Mouse (Mus musculus): ENCODE results near the gene Lpar5.

Gene Lpar5

DNA sequence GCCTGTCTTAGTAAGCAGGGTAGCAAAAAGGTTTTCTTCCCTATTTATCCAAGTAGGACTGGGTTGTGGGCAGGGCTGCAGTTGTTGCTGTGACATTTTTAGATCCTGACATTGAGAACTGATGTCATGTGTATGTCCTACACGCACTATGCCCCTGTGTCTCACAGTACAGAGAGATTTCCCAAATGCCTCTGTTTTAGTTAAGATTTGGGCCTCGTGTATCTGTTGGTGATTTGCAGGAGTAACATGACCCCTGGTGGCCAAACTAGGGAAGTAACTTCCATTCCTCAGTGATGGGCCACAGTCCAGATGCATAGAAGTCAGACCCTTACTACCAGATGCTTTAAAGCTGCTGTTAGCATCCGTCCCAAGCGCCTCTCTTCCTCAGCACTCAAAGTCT lies 16.7 kb downstream of the Lpar5 start:
- DNase-seq (ENCODE audit: low read depth, low spot score) = peak; percentile 76

DNA sequence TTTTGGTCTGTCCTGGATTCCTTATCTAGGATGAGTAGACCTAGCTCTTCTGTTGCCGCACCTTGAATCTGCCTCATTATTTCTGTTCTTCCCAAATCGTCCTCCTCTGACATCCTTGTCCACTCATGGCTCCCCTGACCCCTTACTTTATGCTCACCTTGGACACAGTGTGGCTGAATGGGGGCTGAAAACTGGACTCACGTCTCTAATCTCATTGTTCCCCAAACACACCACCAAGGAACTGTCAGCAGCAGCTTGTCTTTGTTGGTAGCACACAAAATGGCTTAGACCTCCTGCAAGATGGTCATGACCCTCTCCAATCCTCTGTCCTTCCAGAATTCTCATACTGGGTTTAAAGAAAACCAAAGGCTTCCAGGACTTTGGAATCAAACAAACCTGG lies 20.2 kb downstream of the Lpar5 start:
- no peak for DNase-seq (ENCODE audit: low read depth, low spot score)

DNA sequence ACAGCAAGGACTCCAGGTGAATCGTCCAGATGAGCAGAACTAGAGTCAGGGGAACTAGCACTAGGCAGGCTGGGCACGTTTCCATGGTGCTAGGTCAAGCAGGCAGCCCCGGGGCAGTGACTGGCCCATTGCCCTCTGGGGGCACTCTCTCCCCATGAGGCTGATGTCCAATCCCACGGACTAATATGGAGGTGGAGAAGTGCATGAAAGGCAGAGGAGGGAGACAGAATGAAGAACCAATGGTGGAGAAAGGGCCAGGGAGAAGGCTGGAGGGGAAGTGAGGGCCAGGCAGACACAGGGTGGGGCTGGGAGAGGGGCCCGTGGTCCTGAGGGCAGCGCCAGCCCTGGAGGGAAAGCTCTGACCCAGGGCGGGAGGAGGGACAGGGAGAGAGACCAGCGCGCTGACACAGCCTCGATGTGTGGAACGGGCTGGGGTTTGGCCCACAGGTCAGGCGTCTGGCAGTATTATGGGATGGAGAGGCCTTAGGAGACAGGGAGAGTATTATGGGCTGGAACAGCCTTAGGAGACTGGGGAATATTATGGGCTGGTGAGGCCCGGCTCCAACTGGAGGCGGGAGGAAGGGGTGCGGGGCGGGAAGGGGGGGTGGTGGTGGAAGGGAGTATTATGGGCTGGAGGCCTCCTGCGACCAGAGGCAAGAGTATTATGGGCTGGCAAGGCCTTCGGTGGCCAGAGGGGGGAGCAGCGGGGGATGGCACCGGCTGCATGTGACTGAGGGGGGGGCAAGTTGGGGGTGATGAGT lies 21.0 kb downstream of the Lpar5 start:
- no peak for DNase-seq (ENCODE audit: low read depth, low spot score)

DNA sequence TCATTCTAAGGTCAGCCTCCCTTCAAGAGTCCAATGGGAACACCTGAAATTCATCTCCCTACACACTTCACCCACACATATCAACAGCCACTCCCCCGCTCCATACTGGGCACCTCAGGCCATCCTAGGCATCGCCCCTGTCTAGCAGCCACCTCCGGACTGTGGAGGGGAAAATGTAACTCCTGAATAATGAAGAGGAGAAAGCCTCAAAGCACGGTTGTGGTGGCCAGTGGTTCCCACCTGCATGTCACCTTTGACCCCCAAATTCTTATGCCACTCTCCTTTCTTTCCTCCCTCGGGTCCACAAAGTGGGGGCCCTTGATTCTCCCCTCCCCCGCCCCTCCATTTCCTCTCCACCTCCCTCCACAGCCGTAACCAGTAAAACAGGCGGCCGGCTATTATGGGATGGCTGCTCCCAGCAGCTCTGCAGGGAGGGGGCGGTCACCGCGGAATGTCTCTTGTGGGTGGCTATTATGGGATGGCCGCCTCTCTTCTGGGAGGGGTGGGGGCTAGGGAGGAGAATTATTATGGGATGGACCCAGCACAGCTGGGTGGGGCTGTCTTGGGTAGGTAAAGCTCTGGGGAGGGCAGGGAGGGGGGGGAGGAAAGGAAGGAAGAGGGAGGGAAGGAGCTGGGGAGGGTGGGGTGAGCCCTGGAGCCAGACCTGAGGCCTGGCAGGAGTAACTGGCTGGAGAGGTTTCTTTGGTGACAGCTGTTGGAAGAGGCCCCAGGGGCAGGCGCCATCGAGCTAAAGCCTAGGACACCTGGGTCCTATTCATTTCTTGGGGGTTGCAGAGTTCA lies 22.0 kb downstream of the Lpar5 start:
- DNase-seq (ENCODE audit: low read depth, low spot score) = peak; percentile 55

DNA sequence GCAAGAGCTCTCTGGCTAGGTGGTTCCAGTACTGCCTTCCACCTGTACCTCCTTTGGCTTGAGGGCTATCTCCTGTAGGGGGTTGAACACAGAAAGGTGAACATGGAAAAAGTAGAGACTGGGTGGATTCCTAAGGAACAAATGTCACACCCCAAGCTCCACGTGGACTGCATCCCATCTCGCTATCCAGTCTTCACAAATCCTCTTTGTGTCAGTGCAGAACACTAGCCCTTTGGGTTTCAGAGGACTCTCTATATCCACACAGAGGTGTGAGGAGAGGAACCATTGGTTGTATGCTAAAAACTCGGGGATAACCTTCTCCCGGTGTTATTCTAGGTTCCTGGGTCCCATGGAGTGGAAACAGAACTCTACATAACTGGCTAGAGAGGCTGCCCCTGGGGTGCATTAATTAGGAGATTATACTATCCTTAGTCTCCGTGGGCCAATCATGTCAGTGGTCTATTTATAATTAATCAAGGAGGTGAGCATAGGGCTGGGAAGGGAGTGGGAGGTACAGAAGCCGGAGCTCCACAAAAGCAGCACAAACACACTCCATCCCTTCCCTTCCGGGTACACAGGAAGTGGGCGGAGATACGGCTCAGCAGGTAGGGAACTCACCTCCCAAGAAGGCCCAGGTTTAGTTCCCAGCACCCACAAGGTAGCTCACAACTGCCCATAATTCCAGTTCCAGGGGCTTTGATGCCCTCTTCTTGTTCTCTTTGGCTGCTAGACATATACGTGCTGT lies 22.8 kb downstream of the Lpar5 start:
- DNase-seq (ENCODE audit: low read depth, low spot score) = no peak

DNA sequence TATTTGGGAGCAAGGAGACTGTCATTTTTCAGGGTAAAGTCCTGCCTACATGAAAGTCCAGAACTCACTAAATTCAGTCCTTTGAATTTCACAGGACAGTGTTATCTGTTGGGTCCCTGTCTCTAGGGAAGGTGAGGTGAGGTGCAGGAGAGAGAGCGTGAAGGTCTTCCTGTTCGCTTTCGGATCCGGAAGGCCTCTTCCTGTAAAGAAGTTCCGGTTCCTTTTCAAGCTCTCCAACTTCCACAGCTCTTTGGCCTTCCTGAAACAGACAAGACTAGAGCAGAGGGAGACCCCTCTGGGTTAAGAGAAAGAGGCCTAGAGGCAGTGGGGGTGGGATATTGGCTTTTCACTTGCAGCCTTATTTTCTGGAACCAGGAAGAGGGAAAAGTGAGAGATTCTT lies 24.7 kb downstream of the Lpar5 start:
- no peak for DNase-seq (ENCODE audit: low read depth, low spot score)

DNA sequence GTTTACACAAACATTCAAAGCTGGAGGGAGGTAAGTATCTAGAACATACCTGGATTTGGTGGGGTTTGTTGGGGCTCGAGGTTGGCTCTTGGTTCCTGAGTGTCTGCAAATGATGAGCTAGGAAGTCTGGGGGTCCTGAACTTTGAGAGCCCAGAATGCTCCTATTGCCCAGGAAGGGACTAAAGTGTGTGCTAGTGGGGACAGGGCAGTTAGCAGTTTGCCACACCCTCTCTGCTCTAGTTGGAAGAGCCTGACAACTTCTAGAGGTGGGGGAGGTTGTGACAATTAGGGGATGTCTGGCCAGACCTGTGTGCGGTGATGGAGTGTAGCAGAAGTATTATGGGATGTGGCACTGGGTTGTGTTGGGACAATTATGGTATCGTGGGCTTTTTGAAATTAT lies 27.1 kb downstream of the Lpar5 start:
- peak; percentile 42 for DNase-seq (ENCODE audit: low read depth, low spot score)

DNA sequence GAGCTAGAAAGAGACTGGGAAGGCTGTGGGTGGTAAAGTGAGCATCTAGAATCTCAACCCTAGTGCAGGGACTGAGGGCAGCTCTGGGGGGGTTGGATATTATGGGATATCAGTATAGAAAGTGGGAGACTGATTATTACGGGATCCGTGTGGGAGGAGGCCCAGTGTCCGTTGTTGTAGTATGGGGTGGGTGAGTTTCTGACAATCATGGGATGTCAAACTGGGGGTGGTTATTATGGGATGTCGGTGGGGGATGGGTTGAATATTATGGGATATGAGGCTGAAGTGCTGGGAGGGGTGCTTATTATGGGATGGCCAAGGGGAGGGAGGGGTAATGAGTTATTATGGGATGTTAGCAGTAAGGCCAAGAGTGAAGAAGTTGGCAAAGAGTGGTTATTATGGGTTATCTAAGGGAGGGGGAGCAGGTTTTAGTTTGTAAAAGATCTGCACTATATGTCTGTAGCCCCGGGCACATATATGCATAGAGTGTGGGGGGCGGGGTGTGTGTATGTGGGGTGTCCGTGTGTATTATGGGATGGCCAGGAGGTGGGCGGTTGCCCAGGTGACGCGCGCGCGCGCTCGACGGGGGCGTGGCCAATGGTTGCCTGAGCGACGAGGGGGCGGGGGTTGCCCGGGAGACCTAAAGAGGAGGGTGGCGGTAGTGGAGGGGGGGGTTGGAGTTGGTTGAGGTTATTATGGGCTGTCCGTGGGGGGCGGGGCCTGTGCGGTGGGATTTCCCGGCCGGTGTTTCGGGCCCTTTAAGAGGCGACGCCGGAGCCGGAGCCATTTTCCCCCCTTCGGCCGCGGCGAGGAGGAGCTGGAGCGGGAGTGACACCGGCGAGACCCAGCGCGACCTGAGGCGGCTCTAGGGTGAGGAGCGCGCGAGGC lies 27.9 kb downstream of the Lpar5 start, which contains the start of gene Chd4:
Chd4 (plus strand) TSS at position 591 of the 888 bp plus-strand sequence.
- peak; percentile 94 for DNase-seq (ENCODE audit: low read depth, low spot score)

DNA sequence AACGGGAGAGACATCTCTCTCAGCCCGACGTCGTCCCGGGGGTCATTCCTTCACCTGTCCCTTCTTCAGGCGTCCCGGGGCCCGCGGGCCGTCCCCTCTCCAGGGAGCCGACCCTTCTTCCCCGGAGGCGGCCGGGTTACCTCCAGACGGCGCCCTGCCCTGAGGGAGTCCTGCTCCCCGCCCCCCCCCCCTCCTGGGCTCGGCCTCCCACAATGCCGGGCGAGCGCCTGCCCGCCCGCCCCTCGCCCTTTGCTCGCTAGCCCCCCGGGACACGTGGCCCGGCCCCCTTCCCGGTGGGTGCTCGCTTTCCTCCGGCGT lies 28.5 kb downstream of the Lpar5 start:
- DNase-seq (ENCODE audit: low read depth, low spot score) = no peak

DNA sequence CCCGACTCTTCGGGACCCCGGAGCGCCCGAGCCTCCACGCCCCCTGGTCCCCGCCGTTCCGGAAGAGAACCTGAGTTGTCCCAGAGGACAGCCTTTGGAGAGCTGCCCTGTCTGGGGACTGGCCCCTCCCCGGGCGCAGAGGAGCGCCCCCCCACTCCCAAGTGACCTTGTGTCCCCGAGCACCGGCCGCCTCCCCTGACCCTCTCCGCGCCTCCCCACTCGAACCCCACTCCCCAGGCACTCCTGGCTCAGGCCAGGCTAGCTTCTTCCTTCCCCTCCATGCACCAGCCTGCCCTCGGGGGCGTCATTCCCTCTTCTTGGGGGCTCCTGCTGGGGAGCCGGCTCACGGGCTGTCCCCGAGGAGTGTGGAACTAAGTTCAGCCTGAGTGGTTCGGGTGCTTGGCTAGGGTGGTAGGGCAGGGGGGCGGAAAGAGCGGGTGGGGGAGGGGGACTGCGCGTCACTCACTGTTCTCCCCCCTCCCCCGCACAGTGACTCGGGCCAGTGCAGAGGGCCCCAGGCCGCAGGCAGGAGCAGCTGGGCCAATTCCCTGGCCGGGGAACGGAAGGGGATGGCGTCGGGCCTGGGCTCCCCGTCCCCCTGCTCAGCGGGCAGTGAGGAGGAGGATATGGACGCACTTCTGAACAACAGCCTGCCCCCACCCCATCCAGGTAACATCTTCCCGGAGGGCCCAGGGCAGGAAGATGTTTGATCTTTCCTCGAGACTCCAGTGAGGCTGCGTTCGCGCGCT lies 29.1 kb downstream of the Lpar5 start:
- peak; percentile 70 for DNase-seq (ENCODE audit: low read depth, low spot score)

DNA sequence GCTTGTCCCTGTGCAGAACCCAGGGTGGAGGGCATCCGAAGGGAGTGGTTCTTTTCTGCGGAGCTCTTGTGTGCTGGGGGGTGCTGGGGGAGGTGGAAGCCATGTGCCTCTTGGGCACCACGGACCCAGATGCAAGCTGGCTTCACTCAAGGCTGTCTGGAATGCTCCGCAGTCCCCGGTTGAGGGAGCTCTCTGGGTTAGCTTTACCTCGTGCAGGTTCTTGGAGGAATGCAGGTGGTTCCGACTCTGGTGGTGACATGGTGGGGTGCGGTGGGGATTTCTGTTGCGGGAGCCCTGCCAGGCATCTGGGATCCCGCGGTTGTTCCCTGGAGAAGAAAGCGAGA lies 29.6 kb downstream of the Lpar5 start:
- no peak for DNase-seq (ENCODE audit: low read depth, low spot score)

DNA sequence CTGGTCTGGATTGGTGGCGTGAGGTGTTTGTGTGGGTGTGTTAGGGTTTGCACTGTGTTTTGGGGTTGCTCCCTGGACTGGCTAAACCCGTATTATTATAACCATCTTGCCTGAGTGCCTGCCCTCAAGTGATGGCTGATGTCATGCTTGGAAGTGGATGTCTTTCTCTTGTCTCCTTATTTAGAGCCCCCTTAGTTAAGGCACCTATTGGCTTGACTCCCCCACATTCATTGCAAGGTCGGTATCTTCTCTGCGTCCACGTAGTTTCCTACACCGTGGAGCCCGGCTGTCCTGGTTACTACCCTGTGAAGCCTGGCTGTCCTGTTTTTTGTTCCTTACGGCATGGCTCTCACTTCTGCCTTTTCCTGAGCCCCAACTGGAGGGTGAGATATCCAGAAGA lies 30.2 kb downstream of the Lpar5 start:
- DNase-seq (ENCODE audit: low read depth, low spot score) = no peak

DNA sequence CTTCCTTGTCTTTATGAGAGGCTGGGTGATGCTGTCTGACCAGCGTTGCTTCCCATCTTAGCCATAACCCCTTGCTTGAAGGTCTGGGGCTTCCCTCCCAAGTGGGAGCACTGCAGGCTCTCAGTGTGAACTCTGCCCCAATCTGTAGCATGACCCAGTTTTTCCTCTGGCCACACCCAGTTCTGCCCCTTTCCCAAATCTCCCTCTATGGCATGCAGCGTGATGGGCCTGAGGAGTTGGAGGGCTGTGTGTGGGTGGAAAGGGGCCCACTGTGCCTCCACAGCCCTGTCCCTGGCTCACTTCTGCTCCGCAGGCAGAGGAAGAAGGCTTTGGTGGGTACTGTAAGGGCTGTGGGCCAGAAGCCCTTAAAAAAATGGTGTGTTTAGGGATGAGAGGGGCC lies 30.8 kb downstream of the Lpar5 start:
- DNase-seq (ENCODE audit: low read depth, low spot score) = no peak

DNA sequence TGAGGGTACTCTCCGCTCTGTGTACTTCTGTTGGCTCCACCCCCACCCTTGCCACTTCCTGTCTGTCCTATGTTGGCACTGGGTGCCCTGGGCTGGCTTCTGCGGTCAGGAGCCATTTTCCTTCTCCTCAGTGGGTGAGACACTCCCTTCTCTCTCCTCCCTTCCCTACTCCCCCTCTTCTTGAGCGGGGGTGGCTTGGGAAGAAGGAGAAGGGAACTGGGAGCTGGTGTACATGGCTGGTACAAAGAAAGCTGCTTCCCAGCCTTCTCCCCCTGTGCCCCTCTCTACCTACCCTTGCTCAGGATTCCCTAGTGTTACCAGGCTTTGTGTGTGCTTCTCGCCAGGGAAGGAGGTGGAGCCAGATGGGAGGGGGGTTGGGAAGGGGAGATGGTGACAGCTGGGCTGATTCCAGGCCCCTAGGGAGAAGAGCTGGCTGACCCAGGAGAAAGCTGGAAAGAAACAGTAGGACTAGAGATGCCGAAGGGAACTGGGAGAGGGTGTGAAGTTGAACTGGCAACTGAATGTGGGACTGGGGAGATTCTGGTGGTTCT lies 31.8 kb downstream of the Lpar5 start:
- peak; percentile 82 for DNase-seq (ENCODE audit: low read depth, low spot score)

DNA sequence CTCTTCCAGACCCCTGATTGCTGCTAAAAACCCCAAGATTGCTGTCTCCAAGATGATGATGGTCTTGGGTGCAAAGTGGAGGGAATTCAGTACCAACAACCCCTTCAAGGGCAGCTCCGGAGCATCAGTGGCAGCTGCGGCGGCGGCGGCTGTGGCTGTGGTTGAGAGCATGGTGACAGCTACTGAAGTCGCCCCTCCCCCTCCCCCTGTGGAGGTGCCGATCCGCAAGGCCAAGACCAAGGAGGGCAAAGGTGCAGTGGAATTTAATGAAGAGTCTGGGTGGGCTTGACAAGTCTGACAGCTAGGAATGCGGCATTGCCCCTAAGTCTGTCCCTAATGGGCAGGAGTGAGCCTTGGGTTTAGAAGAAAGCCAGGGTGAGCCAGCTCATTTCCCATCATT lies 33.7 kb downstream of the Lpar5 start:
- no peak for DNase-seq (ENCODE audit: low read depth, low spot score)

DNA sequence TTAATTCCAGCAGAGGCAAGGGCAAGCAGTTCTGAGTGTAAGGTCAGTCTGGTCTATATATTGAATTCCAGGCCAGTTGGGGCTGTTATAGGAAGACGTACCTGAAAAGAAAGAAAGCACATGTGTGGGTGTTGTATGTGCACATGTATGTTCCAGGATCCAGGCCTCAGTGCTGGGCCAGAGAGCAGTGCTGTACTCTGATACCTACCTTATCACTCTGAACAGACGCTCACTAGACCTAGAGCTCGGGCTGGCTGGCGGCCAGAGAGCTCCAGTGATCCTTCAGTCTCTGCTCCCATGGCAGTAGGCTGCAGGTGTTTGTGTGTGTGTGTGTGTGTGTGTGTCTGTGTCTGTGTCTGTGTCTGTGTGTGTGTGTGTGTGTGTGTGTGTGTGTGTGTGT lies 36.5 kb downstream of the Lpar5 start:
- no peak for DNase-seq (ENCODE audit: low read depth, low spot score)

DNA sequence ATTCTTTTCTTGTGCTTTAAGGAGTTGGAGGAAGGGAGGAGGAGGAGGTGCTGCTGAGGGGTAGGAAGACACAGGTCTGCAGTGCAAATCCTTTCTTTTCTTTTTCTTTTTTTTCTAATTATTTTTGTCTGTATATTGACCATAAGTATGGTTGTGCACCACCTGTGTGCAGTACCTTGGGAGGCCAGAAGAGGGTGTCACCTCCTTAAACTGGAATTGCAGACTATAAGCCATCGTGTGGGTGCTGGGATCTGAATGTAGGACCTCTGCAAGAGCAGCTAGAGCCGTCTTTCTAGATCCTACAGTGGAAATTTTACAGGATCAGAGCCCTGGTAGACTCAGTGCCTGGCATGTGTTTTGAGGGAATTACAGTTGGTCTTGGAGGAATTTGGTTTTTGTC lies 40.0 kb downstream of the Lpar5 start:
- no peak for DNase-seq (ENCODE audit: low read depth, low spot score)

DNA sequence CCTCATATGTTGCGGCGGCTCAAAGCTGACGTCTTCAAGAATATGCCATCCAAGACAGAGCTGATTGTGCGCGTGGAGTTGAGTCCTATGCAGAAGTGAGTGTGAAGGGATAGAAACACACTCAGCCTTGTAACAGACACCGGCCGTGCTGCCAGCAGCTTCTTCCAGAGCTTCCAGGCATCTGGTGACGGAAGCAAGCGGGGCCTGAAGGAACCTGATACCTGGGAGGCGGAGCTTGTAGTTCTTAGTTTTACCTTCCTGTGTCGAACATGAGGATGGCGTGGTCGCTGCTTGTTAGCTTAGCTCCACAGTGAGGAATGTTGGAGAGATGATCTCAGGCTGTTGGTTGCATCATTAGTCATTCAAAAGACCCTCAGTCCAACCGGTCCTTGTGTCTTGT lies 41.7 kb downstream of the Lpar5 start:
- no peak for DNase-seq (ENCODE audit: low read depth, low spot score)

DNA sequence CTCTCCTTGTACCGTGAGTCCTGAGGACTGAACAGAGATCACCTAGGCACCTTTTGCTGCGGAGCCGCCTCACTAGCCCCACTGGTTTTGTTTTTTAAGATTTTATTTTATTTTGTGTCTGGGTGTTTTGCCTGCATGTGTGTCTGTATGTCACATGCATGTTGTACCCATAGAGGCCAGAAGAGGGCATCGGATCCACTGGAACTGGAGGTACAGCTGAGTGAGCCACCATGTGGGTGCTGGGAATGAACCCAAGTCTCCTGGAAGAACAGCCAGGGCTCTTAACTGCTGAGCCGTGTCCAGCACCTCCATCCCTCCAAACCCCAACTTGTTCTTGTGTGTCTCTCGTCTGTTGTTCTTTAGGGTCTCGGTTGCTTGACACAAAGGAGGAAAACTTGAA lies 43.2 kb downstream of the Lpar5 start:
- peak; percentile 45 for DNase-seq (ENCODE audit: low read depth, low spot score)

DNA sequence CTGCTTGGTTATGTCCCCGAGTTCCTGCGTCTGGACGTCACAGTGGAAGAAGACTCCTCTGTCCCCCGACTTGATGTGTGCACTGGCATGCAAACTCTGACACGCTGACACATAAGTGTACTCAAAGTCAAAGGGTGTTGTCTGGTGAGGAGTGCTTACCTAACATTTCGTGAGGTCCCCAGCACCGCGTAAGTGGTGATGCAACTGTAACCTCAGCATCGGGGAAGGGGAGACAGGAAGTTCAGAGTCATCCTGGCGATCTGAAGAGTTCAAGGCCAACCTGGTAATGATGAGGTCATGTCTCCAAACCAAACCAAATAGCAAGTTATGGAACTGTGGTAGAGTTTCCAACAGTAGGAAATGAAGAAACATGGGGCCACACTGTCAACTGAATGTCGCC lies 44.8 kb downstream of the Lpar5 start:
- no peak for DNase-seq (ENCODE audit: low read depth, low spot score)

DNA sequence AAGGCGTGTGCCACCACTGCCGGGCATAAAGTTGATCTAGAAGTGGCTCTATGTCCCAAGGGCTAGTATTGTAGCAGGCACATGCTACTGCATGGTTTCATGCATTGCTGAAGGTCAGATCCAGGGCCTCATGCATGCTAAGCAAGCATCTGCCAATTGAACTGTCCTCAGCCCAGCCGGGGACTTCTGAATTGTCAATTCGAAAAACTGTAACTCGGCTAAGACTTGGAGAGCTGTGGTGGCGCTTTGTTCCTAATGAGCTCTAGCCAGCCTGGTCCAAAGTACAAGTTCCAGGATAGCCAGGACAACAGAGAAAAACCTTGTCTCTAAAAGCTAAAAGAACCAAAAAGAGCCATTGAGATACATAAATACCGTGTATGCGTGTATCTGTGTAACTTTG lies 51.7 kb downstream of the Lpar5 start:
- DNase-seq (ENCODE audit: low read depth, low spot score) = no peak

All from CD4-positive helper T cell, adult 2 months (primary cell).